Mouse (Mus musculus) splenic B cell, adult 2 months (primary cell): ENCODE measurements around the gene Ipo9.

Source experiments
- DNase-seq: peaks from one replicate; pipeline ENCODE4 v3.0.0-alpha.2; 2011; ENCODE audit warnings: low read depth, low spot score
- H3K27me3 ChIP-seq: 2 replicates; pipeline ENCODE4 v1.6.1; 2012; ENCODE audit warnings: mild to moderate bottlenecking, low read length, moderate library complexity, mixed read lengths; ENCODE audit not compliant: control insufficient read depth, poor library complexity, insufficient read depth, severe bottlenecking
- H3K36me3 ChIP-seq: 2 replicates; pipeline ENCODE4 v1.6.1; 2012; ENCODE audit warnings: mild to moderate bottlenecking, low read length, moderate library complexity, mixed read lengths; ENCODE audit not compliant: control insufficient read depth, poor library complexity, insufficient read depth, severe bottlenecking

The Ipo9 gene

DNA sequence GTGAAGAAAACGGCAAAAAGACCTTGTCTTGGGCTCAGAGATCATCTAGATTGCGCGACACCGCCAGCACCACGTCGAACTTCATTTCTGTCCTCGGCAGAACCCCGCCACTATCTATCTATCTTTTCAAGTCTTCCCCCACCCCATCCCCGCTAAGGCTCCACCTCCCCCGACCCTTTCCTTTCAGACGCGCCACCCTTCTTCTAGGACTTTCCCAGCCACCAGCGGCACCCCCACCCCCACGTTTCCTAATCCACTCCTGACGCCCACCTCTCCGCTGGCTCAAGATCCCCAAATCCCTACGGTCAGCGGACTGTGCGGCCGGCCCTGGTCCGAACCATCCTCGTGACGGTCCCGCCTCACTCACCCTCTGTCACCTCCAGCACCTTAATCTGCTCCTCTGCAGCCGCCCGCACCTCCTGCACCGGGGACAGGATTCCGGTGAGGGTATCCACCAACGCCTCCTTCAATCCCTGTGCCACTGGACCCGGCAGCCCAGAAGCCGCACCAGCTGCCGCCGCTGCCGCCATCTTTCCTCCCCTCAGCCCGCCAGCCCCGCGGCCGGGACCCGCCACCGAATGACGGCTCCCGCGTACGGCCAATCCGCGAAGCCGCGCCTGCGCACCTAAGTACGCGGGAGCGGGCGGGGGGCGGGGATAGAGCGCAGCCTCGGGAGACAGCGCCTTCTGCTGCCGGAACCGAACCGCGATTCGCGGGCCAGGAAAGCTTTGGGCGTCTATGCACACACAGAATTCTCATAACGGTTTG is at the start of gene Ipo9:
TSS of gene Ipo9 (minus strand) at position 599 of the 768 bp plus-strand sequence.
- DNase-seq, result peak; percentile 93
- H3K27me3 ChIP-seq, result no peaks in the 10 kb centered on the region
- H3K36me3 ChIP-seq, result no peaks in the 10 kb centered on the region

DNA sequence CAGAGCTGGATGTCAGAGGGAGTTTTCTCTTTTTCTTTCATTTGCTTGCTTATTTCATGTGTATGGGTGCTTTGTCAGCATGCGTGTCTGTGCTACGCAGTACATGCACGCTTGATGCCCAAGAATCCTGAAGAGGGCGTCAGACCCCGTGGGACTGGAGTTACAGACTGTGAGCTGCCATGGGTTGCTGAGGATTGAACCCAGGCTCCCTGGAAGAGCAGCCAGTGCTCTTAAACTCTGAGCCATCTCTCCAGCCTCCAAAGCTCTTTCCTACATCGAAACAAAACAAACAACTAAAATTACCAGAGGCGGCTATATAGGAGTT is 45.2 kb upstream of the Ipo9 start:
- no peak for DNase-seq
- Histone ChIP-seq H3K27me3 (no peaks in the 10 kb centered on the region), H3K36me3 (no peaks in the 10 kb centered on the region)

DNA sequence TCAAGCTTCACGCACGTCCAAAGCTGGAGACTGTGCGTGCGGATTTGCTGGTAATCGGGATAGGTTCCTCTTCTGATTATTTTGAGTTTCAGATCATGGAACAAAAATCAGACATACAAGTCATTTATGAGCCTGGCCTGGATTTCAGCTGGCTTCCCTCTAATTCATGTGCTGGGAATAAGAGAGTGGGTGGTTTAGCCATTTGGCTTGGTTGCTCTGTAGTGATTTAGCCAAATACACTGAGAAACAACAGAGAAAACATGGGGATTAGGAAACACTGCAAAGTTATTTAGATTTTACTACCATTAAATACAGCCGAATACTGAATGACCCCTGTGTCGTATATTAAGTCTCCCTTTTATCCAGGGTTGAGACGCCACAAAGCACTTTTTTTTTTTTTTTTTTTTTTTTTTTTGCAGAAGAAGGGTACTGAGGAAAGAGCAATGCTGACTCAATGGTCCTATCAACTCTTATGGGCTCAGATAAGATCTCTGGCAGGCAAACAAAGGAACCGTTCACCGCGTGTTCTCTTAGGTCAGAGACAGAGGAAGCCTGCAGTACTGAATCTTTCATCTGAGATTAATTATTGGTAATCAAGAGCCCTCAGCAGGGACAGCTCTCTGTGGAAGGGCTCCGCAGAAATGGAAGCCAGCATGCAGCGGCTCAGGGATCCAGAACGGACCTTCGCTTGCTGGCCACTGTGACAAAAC is 44.7 kb upstream of the Ipo9 start:
- no peak for DNase-seq
- Histone ChIP-seq H3K36me3 (no peaks in the 10 kb centered on the region), H3K27me3 (no peaks in the 10 kb centered on the region)

DNA sequence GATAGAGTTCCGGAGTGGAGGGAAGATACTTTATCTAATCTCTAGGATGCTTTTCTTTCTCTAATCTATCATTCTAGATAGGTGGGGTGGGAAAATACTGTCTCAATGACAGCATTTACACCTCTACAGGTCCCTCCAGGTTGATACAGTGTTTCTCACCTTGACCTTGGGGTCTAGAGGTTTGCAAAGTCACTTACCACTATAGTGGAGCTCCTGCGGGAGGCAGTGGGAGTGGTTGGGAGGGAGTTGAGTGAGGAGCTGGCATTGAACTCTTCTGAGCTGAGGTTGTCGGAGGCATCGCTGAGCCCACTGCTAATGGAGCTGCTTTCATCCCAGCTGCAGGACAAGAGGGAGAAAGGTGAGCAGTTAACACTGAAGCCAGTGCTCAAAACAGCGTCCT is 42.2 kb upstream of the Ipo9 start:
- no peaks in the 10 kb centered on the region for H3K36me3 ChIP-seq
- no peaks in the 10 kb centered on the region for H3K27me3 ChIP-seq

DNA sequence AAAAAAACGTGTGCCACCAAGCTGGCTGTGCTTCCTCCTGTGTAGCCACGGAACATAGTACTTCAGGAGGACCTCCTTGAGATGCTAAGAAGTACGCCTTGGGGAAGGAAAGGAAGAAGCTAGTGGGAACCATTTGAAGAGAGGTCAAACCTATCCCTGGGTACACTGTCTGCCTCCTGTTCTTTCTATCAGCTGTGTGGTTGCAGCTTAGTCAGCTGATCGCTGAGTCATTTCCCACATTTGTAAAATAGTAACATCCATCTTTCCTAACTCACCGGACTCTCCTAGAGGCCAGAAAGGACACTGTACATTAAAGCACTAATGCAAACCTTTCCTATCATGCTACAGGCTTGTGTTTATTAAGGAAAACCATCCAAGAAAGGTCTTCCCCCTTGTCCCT is 41.4 kb upstream of the Ipo9 start:
- no peak for DNase-seq
- Histone ChIP-seq H3K36me3 (no peaks in the 10 kb centered on the region), H3K27me3 (no peaks in the 10 kb centered on the region)

More for the DNA sequence above, 42.2 kb upstream of the Ipo9 start:
- no peak for DNase-seq

DNA sequence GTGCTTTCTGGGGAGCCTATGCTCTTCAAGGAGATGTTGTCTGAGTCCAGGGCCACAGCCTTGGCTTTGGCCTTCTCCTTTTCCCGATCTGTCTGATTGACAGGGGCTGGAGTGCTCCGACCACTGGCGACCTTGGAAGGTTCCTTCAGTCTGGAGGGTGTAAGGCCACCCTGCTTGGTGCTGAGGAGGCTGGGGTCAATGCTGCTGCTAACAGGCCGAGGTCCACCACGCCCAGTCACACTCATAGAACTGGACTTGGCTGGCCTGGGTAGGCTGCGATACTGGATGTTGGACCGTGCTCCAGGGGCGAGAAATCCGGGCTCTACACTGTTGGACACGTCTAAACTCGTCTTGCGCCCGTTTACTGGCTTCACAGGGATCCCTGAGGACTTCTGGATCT is 40.2 kb upstream of the Ipo9 start:
- Histone ChIP-seq H3K27me3 (no peaks in the 10 kb centered on the region), H3K36me3 (no peaks in the 10 kb centered on the region)
- no peak for DNase-seq

DNA sequence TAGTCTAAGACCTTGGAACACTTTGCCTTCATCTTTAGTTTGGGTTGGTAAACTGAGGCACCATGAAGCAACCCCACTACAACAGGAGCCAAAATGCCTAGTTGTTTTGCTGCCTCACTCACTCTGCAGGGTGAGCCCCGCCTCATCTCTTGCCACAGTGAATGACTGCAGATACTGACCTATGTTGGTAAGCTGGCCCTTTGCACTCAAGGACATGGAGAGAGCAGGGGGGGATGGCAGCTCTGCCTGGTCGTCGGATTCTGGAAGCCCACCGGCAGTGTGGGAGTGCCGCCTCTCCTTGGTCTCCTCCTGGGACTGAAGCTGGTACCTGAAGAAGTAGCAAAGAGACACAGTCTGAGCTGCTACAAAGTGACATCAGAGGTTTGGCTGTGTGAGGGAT is 37.2 kb upstream of the Ipo9 start:
- no peak for DNase-seq
- Histone ChIP-seq H3K27me3 (no peaks in the 10 kb centered on the region), H3K36me3 (no peaks in the 10 kb centered on the region)

DNA sequence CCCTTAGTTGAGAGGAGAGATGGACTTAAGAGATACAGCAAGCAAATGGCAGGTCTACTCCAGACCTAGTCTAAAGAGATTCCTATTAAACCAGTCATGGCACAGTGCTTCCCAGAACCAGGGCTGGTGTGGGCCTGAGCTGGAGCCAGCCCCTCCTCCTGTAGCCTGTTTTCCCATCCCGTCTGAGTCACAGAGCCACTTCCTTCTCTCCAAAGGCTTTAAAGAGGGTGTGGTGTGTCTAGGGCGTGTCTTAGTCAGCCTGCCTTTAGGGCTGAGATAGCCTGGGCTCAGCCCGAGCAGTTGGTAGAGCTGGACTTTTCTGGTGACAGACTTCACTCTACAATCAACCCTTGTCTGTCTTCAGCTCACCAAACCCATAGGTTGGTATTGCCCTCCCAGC is 36.6 kb upstream of the Ipo9 start:
- DNase-seq, result no peak
- Histone ChIP-seq H3K36me3 (no peaks in the 10 kb centered on the region), H3K27me3 (no peaks in the 10 kb centered on the region)

DNA sequence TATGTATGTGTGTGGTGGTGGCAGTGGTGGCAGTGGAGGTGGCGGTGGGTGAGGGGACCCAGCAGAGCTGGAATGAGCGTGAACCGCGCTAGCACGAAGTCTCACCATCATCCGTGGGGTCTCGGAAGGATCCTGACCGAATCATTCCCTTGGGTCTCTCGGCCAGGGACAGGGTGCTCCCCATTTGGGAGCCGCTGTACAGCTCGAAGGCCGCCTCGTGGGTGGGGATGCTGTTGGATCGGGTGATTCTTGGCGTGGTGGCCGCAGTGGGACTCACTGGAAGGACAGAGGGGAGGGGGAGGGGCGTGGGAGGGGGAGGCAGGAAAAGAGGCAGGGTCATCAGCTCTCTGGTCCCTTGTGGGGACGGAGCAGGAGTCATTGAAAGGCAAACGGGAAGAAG is 35.4 kb upstream of the Ipo9 start:
- no peak for DNase-seq
- Histone ChIP-seq H3K36me3 (no peaks in the 10 kb centered on the region), H3K27me3 (no peaks in the 10 kb centered on the region)

DNA sequence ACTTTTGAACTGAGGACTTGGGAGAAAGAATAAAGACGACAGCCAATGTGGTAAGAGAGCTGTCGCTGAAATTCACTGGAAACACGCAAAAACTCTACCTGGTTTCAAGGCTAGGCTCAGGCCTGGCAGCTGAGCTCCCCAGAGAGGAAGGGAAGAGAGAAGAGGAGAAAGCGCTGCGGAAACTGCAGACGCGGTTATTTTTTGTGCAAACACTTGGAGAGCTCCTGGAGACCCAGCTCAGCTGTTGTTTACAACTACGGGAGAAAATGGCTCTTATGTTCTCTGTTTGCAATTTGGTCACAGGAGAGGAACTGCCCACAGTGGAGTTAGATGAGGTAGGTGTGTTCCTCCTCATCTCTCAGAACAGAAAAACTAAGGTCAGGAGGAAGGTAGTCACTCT is 32.4 kb upstream of the Ipo9 start:
- no peak for DNase-seq
- no peaks in the 10 kb centered on the region for H3K27me3 ChIP-seq
- no peaks in the 10 kb centered on the region for H3K36me3 ChIP-seq

DNA sequence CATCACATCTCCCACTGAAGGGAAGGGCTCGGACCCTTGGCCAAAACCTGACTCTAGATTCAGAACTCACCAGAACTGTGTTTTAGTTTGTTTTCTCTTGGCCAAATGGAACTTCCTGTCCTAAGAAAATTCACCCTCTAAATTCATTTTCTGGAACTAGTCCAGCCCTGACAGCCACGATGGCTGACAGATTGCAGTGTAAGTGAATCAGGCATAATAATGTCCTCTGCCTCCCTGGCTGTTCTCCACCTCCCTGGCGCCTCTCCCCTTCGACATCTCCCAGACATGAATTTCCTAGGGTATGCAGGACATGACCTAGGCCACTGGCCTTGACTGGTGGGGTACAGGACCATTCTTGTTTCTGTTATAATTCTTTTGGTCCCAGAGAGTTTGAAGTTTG is 32.0 kb upstream of the Ipo9 start:
- no peak for DNase-seq
- H3K36me3 ChIP-seq, result no peaks in the 10 kb centered on the region

DNA sequence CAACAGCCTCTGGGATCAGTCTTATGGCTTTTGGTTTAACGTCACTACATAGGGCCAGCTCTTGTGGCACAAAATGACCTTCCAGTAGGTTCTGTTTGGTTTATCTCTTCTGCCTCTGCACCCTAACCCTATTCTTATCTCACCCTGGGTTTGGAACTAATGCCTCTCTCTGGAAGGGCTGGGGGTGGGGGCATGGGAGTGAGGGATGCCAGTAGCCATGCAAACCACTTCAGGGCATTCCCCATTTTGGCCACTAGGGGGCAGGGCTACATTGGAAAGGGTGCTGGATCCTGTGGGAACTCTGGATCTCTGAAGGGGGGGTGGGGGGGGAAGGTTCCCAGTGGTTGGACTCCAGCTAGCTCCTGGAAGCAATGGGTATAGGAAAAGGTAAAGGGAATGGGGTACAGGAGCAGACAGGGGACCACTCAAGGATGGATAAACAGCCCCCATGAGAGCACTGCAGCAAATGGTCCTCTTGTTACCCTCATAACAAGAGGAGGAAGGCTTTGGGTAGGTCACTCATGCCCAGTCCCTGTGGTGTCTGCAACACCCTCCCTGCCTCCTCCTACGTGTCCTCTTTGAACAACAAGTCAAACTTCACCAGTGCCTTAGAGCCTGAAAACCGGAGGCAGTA is 30.9 kb upstream of the Ipo9 start:
- H3K36me3 ChIP-seq, result no peaks in the 10 kb centered on the region

More for the DNA sequence above, 32.0 kb upstream of the Ipo9 start:
- H3K27me3 ChIP-seq, result no peaks in the 10 kb centered on the region

DNA sequence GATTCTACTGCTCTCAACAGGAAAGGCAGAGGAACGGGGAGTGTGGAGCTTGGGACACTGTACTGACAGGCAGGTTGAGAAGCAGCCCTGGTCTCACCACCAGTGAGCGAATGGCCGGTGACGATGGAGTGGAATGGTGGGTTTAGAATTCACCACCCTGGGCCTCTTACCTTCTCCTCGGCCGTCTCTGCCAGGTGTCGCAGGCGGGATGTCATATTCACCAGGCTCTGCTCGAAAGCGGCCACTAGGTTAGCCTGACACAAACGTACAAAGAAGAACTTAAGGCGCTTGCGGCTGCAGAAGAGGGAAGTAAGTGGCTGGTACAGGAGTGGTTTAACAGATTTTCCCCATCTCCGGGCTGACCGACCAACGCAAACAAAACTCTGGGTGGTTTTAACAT is 30.2 kb upstream of the Ipo9 start:
- Histone ChIP-seq H3K27me3 (no peaks in the 10 kb centered on the region), H3K36me3 (no peaks in the 10 kb centered on the region)
- DNase-seq, result no peak

More for the DNA sequence above, 30.9 kb upstream of the Ipo9 start:
- peak; percentile 38 for DNase-seq
- no peaks in the 10 kb centered on the region for H3K27me3 ChIP-seq

DNA sequence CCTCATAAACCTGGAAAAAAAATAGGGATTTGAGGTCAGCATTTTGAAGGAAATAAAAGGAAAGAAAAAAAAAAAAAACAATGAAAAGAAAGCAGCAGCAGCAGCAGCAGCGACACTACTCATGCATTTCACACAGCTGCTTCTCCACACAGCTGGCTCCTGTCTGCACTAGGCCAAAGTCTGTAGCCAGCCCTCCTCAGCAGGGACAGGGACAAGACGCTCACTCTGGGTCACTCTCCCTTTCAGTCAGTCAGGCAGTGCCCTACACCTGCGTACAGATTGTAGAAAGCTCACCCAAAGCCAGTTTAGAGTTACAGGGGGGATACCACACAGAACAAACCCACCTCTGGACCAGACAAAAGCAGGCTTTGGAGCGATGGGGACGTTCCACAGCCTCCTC is 27.6 kb upstream of the Ipo9 start:
- DNase-seq, result no peak
- Histone ChIP-seq H3K36me3 (no peaks in the 10 kb centered on the region), H3K27me3 (no peaks in the 10 kb centered on the region)

DNA sequence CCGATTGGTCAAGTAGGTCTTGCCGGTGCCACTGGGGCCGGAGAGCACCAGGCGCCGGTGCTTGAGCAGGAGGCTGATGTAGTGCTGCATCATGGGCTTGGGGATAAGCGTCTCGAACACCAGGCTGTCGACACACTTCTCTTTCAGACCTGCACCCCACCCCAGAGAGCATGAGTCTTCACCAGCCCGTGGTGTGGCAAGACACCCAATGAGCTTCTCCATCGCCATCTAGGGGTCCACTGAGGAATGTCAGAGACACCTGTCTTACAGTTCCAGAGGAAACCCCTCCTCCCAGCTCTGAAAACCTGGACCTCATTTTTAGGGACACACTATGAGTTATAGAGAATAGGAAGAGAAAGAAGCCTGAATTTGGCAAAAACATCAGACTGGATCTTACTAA is 22.0 kb upstream of the Ipo9 start:
- Histone ChIP-seq H3K36me3 (no peaks in the 10 kb centered on the region), H3K27me3 (no peaks in the 10 kb centered on the region)
- DNase-seq, result peak; percentile 54
